Mouse (Mus musculus) stomach, postnatal 0 days (tissue): Measurements from ENCODE around the gene Ccndbp1.

ENCODE experiments used
- CTCF ChIP-seq: IDR thresholded peaks from 2 replicates; pipeline ENCODE4 v1.5.1; 2016; ENCODE audit warnings: antibody characterized with exemption, low read depth, mild to moderate bottlenecking, moderate library complexity
- EP300 ChIP-seq: optimal IDR thresholded peaks from 2 replicates; pipeline ENCODE3; 2016; ENCODE audit warnings: antibody characterized with exemption

- TF ChIP-seq CTCF (no peak), EP300 (no peak)
Observed at GRCm38 (mm10) chr2:121015507-121015906, 7.3 kb downstream of the Ccndbp1 start.
